Mouse (Mus musculus) gonadal fat pad, adult 2 months (tissue): ENCODE results near the gene Hfe2. TPM values are rescaled to one million over a fixed set of nuclear protein-coding genes. Genes with fewer than 3 reads are reported as not detected.

Experiments
- DNase-seq: peaks from one replicate; pipeline ENCODE4 v3.0.0-alpha.2; 2012; ENCODE audit warnings: low read depth
- polyA plus RNA-seq: library from polyadenylated mRNA; depleted of rRNA; stranded (reverse); fragments of >200 nt; gene quantifications from 2 replicates; pipeline ENCODE4 v1.2.3, GENCODE M21; 2012

Hfe2 gene
- polyA plus RNA-seq, 1 experiment: 0.55 TPM

GRCm38 (mm10) chr3:96558668-96559196 lies 33.8 kb downstream of the Hfe2 start:
- DNase-seq: no peak

GRCm38 (mm10) chr3:96559398-96559910 lies 34.5 kb downstream of the Hfe2 start:
- DNase-seq: no peak

GRCm38 (mm10) chr3:96559911-96560850 lies 35.2 kb downstream of the Hfe2 start:
- no peak for DNase-seq

GRCm38 (mm10) chr3:96560881-96561668 lies 36.1 kb downstream of the Hfe2 start:
- no peak for DNase-seq

- no peak for DNase-seq
Measured at GRCm38 (mm10) chr3:96561946-96562681, 37.1 kb downstream of the Hfe2 start.

GRCm38 (mm10) chr3:96563267-96563666 lies 38.3 kb downstream of the Hfe2 start:
- DNase-seq: no peak

- no peak for DNase-seq
Measured at GRCm38 (mm10) chr3:96563911-96564632, 39.1 kb downstream of the Hfe2 start.

GRCm38 (mm10) chr3:96564633-96565032 lies 39.7 kb downstream of the Hfe2 start:
- no peak for DNase-seq

- DNase-seq: no peak
Measured at GRCm38 (mm10) chr3:96565105-96565504, 40.1 kb downstream of the Hfe2 start.

- no peak for DNase-seq
Measured at GRCm38 (mm10) chr3:96566661-96567450, 41.9 kb downstream of the Hfe2 start.

GRCm38 (mm10) chr3:96568605-96569004 lies 43.6 kb downstream of the Hfe2 start:
- DNase-seq: no peak

- no peak for DNase-seq
Measured at GRCm38 (mm10) chr3:96569506-96569905, 44.5 kb downstream of the Hfe2 start.

GRCm38 (mm10) chr3:96569966-96570605 lies 45.1 kb downstream of the Hfe2 start:
- DNase-seq: no peak

- no peak for DNase-seq
Measured at GRCm38 (mm10) chr3:96570643-96571042, 45.7 kb downstream of the Hfe2 start.

- no peak for DNase-seq
Measured at GRCm38 (mm10) chr3:96571336-96571735, 46.4 kb downstream of the Hfe2 start.

- DNase-seq: no peak
Measured at GRCm38 (mm10) chr3:96571896-96572698, 47.1 kb downstream of the Hfe2 start.

GRCm38 (mm10) chr3:96573611-96574511 lies 48.9 kb downstream of the Hfe2 start:
- no peak for DNase-seq
